Mouse (Mus musculus): ENCODE measurements around the gene Gtpbp3.
"Not testable (repeated sequence)": the region's sequence is repeated elsewhere in the genome, so short reads cannot be mapped to it uniquely, and the experiment has no call there.

Gene Gtpbp3

DNA sequence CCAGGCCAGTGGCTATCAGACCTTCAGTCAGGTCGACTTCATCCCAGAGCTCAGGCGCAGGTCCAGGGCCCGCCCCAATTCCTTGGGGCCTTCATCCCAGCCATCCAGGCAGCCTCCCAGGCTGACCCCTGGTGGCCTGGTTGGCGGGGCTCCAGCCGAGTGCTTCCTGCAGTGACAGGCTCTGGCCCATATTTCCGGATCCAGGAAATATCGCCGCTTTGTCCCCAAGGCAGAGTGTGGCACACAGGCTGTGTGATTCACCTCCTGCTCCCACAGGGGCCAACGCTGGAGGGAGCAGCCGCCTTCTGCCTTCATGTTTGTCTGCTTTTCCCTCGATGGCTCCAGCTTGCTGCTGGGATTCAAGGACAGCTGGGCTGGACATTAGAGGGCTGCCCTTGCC is 8.6 kb downstream of the Gtpbp3 start:
- in situ Hi-C loops (cut with MboI, MseI): no loop called here

DNA sequence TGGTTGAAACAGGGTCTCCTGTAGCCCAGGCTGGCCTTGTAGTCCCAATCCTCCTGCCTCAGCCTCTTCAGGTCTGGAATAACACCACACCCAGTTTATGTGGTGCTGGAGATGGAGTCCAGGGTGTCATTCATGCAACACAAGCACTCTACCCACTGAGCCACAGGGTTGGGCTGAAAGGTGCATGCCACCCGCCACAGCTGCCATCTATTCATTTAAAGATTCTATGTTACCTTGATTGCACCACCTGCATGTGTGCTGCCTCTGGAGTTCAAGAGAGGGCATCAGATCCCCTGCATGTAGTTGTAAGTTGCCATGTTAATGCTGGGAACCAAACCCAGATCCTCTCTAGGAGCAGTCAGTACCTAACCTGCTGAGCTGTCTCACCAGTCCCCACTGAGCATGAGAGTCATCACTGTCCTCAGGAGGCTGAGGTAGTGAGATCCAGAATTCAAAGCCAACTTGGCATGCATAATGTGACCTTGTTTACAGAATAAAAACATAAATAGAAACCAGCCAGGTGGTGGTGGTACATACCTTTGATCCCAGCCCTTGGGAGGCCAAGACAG is 9.3 kb downstream of the Gtpbp3 start:
- in situ Hi-C loops (cut with MboI, MseI): no loop called here

- in situ Hi-C loops (cut with MboI, MseI): no loop called here
Observed at GRCm38 (mm10) chr8:71497881-71498501, 10.1 kb downstream of the Gtpbp3 start.

- in situ Hi-C loops (cut with MboI, MseI): no loop called here
Observed at GRCm38 (mm10) chr8:71498816-71499690, 11.2 kb downstream of the Gtpbp3 start.

- in situ Hi-C loops (cut with MboI, MseI): no loop called here
Observed at GRCm38 (mm10) chr8:71504349-71504748, 16.4 kb downstream of the Gtpbp3 start.

DNA sequence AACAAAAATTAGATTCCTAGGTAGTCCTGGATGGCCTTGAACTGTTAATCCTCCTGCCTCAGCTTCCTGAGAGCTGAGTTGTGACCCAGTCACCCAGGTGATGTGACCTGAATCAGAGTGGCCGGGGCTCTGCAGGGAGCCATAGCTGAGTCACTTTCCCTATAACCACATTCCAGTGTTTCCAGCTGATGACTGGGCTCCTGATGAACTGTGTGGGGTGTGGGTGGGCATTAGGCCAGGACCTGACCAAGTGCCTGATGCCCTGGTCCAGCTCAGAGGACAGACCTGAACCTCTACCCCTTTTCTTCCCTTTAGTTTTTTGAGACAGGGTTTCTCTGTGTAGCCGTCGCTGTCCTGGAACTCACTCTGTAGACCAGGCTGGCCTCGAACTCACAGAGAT is 17.4 kb downstream of the Gtpbp3 start:
- in situ Hi-C loops (cut with MboI, MseI): no loop called here

DNA sequence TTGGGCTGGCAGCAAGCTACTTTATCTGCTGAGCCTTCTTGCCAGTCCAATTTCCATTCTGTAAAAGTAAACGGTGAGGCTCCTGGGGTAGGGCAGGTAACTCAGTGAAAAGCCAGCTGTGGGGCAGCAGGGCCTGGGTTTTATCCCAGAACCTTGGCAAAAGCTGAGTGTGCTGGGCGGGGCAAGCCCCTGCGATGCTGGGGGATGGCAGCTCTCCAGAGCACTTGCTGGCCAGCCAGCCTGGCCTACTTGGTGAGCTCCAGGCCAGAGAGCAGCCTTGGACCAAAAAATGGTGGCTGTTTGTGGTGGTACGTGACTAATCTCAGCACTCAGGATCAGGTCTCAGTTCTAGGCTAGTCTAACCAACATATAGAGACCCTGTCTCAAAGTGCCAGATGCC is 18.1 kb downstream of the Gtpbp3 start:
- in situ Hi-C loops (cut with MboI, MseI): no loop called here

DNA sequence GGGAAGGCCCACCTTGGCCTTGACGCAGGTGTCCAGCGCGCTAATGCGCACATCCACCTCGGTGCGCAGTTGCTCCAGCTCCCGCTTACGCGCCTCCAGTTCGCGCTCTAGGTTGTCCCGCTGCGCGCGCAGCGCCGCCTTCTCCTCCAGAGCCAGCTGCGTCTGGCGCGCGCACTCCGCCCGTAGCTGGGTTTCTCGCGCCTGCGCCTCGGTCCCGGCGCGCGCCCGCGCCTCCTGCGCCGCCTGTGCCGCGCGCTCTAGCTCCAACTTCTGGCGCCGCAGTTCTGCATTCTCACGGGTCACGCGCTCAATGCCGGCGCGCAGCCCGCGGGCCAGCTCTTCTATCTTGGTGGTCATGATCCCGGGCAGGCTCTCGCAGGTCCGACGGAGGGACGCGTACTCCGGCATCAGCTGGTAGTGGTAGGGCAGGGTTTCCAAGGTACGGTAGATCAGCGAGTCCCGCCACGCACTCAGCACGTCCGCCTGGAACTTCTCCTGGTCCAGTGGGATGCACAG is 19.7 kb downstream of the Gtpbp3 start:
- in situ Hi-C loops (cut with MboI, MseI): no loop called here

- in situ Hi-C loops (cut with MboI, MseI): no loop called here
Observed at GRCm38 (mm10) chr8:71509316-71509715, 21.4 kb downstream of the Gtpbp3 start.

DNA sequence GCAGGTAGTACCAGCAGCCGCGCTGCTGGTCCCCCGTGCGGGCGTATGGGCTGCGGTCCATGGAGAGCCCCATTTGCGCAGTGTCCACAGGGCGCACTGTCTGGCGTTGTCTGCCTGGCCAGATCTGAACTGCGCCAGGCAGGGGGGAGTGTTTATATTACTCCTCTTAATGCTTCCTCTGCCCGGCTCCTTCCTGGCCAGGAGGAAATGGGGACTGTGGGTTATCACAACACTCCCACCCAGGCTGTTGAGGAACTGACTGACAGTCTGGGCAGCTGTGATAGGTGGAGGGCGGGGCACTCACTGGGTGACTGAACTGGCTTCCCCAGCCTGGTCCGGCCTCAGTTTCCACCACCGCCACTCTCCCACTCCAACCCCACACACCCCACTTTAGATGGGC is 23.7 kb downstream of the Gtpbp3 start, which contains the start of gene Plvap:
Gene Plvap (minus strand): TSS at position 109 of the 400 bp plus-strand sequence.
- in situ Hi-C loops (cut with MboI, MseI): no loop called here

DNA sequence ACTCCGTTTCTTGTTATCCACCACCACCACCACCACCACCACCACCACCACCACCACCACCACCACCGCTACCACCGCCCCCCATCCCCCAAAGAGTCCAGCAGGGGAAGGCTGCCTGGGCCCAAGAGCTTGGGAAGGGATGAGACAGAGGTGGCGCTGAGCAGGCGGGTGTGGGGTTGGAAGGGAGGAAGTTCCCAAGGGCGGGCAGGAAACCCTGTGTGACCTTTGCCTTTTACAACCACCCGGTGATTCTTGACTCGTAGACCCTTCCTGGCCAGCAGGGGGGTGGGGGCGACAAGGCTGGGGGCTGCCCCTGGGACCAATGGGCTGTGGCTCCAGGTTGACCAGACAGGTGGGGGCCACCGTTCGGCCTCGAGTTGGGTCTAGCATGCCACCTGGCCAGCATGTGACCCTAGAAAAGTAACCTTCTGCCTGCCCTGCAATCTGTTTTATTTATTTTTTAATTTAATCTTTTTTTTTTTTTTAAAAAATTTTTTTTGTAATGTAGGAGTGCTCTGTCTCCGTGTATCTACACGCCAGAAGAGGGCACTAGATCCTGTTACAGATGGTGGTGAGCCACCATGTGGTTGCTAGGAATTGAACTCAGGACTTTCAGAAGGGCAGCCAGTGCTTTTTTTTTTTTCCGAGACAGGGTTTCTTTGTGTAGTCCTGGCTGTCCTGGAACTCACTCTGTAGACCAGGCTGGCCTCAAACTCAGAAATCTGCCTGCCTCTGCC is 25.3 kb downstream of the Gtpbp3 start:
- in situ Hi-C loops (cut with MboI, MseI): no loop called here

GRCm38 (mm10) chr8:71515043-71515442 is 27.1 kb downstream of the Gtpbp3 start:
- in situ Hi-C loops (cut with MboI, MseI): no loop called here

- in situ Hi-C loops (cut with MboI, MseI): no loop called here
Observed at GRCm38 (mm10) chr8:71516786-71517185, 28.9 kb downstream of the Gtpbp3 start.

DNA sequence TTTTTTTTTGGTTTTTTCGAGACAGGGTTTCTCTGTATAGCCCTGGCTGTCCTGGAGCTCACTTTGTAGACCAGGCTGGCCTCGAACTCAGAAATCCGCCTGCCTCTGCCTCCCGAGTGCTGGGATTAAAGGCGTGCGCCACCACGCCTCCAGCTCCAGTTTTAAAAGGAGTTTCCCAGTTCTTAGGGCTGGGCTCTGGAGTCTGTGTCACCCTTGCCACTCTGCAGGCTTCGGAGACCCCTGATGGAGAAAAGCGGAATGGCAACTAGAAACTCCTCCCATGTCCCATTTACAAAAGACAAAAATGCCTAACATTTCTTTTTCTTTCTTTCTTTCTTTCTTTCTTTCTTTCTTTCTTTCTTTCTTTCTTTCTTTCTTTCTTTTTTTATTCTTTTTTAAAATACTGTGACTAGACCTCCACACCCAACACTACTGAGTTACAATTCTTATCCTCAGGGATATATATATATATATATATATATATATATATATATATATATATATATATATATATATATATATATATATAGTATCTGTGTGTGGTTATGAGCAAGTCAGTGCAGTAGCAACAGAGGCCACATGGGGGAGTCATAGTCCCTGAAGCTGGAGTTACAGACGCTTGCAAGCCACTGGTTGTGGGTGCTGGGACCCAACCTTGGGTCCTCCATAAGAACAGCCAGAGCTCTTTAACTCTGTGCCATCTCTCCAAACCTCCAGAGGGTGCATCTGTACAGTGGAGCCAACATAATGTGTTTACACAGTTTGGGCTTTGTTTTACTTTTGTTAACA is 31.3 kb downstream of the Gtpbp3 start:
- in situ Hi-C loops (cut with MboI, MseI): not testable (repeated sequence)

DNA sequence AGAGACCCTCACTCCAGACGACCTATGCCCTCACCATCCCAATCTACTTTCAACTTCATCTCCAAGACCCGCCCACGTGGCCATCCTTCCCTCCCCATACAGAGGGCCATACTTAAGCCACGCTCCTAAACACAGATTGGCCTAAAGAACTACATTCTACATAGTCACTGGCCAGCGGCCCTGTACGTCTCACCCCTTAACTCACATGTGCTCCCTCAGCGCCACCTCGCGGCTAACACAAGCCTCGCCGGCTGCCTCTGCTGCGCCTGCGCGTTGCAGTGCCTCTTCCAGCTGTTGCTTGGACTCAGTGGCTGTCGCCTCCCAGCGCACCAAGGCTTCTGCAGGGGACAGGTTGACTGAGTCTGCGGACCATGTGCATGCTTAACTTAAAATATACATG is 33.7 kb downstream of the Gtpbp3 start:
- in situ Hi-C loops (cut with MboI, MseI): loop anchor here (5.0 to 10.0 kb wide), 2 partner anchors 77 to 79 kb away; no protein-coding TSS in a partner anchor

- in situ Hi-C loops (cut with MboI, MseI): loop anchor here in 1 of 2 experiments (10.0 kb wide), 1 partner anchor 81 kb away; no protein-coding TSS in a partner anchor
Observed at GRCm38 (mm10) chr8:71525226-71526050, 37.5 kb downstream of the Gtpbp3 start, which contains the start of gene Ccdc194. Gene Ccdc194 (minus strand): TSS chr8:71525711.

DNA sequence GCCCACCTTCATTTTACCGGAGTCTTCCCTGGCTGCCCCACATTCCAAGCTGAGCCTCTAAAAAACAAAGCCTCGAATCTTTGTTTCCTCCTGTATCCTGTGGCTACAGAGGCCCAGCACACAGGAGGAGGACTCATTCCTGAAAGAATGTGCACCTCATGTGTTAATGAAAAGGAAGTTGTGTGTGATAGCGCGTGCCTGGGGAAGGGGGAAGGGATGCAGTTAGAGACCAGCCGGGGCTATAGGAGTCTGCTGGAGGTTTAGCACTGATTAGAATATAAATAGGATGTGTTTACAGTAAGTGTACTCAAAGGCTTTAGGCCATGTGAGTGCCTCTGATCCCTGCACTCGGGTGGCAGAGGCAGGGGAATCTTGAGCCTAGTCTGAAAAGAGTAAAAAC is 38.4 kb downstream of the Gtpbp3 start:
- in situ Hi-C loops (cut with MboI, MseI): loop anchor here in 1 of 2 experiments (10.0 kb wide), 1 partner anchor 81 kb away; no protein-coding TSS in a partner anchor

DNA sequence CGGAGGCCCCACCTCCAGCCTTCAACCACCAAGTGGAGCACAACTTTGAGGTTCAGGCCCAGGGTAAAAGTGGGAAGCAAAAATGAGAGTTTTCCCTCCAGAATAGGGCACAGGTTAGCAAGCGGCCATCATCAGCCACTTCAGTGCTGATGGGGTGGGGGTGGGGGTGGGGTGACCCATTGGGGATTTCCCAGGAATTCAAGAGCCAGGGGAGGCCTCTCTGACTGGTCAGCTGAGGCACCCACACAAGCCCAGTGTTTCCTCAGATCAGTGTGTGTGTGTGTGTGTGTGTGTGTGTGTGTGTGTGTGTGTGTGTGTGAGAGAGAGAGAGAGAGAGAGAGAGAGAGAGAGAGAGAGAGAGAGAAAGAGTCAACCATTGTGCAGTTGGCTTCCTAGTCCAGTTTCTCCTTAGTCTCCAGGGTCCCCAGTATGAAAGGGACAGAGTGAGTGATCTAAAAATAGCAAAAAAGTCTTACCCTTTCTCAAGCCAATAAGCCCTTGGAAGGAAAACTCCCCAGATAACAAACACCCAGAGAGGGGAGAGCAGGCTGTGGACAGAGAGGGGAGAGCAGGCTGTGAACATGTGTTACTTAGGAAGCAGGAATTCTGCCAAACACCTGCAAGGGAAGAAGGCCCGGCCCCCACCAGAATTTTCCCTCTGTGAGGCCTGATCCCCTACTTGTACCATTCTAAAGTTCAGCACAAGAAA is 39.4 kb downstream of the Gtpbp3 start:
- in situ Hi-C loops (cut with MboI, MseI): loop anchor here in 1 of 2 experiments (10.0 kb wide), 1 partner anchor 83 kb away; no protein-coding TSS in a partner anchor

Measured in T-helper 17 cell (primary cell).